Mouse (Mus musculus): ENCODE measurements at regions not wholly inside any gene's neighbourhood (a gene's known extent, or its start where the extent isn't known, plus 50 kb on each side); places are given as distances from the start of the nearest gene placed in this dataset.

GRCm38 (mm10) chr5:127129495-127129894, 112.1 kb upstream of the Tmem132c start:
- no peak for DNase-seq (ENCODE audit: extremely low spot score in 1 of 2, low spot score in 2 of 2)
- intact Hi-C loops (cut with DNase I), result no loop called here

- no peak for DNase-seq (ENCODE audit: extremely low spot score in 1 of 2, low spot score in 2 of 2)
- intact Hi-C loops (cut with DNase I), result no loop called here
Observed at GRCm38 (mm10) chr5:127134441-127134840, 107.2 kb upstream of the Tmem132c start.

GRCm38 (mm10) chr5:127140651-127141050, 101.0 kb upstream of the Tmem132c start:
- intact Hi-C loops (cut with DNase I), result no loop called here
- DNase-seq (ENCODE audit: extremely low spot score in 1 of 2, low spot score in 2 of 2), result no peak

DNA sequence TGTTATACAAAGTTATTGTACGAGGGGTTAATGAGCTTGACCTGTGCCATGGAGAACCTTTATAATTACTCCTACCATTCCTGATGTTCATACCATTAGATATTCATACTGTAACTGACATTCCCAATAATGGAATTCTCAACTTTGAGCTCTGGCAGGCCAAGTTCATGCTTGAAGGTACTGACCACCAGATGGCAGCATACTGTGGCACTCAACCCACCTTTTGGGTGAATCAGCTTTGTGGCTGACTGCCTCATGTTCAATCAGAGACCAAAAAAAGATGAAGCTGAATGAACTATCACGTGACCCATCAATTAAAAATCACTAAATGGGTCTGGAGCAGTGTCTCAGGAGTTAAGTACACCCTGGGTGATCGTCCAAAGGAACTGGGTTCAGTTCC, 81.3 kb upstream of the Tmem132c start:
- no peak for DNase-seq (ENCODE audit: extremely low spot score in 1 of 2, low spot score in 2 of 2)
- intact Hi-C loops (cut with DNase I), result no loop called here

DNA sequence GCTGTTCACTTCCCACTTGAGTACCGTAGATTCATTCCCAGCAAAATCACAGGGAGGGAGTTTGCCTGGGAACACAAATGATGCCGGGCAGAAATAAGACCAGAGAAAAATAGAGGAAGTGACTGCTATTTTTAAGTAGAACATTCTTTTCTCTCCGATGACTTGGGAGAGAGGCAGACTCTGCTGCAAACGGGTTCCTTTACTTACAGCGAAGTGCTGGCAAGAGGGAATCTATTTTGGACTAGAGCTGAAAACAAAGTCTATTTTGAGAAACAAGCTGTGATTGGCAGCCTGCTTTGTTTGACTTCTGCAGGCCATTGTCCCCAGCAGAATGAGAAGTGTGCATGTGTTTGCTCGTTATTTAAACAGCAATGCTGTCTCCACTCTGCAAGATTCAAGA, 78.2 kb upstream of the Tmem132c start:
- intact Hi-C loops (cut with DNase I), result no loop called here

GRCm38 (mm10) chr5:127189021-127189420, 52.6 kb upstream of the Tmem132c start:
- intact Hi-C loops (cut with DNase I), result no loop called here

More for the DNA sequence above, 78.2 kb upstream of the Tmem132c start:
- peak in 1 of 2 experiments; percentile 43 for DNase-seq (ENCODE audit: extremely low spot score in 1 of 2, low spot score in 2 of 2)

More at GRCm38 (mm10) chr5:127189021-127189420, 52.6 kb upstream of the Tmem132c start:
- no peak for DNase-seq (ENCODE audit: extremely low spot score in 1 of 2, low spot score in 2 of 2)
